Mouse (Mus musculus): Measurements from ENCODE around the gene Anks1b.

DNA sequence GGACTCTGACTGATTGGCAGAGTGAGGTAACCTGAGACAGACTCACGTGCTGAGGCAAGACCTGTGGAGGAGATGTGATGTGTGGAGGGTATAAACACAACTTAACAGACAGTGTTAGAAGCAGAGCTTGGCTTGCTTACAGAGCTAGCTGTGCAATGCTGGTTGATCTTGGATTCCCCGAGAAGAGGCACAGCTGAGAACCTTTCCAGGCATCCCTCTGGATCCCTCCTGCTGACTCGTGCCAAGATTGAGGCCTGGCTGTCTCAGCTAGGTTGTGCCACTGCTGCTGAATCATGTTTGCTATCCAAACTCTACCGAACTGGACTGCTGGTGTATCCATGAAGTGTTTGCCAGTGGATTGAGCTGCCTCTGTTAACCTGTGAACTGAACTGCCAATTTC lies 68.9 kb downstream of the Anks1b start:
- TF ChIP-seq CTCF (IDR thresholded peaks at IDR 0.05; ENCODE audit: low read depth, low read length) (no peak), TAL1 (conservative IDR thresholded peaks at IDR 0.05; ENCODE audit: low read depth, low read length) (no peak), GATA1 (IDR thresholded peaks at IDR 0.05; ENCODE audit: borderline replicate concordance, low read length) (no peak), POLR2AphosphoS5 (IDR thresholded peaks at IDR 0.05; ENCODE audit: insufficient replicate concordance, low read depth, low read length) (no peak), GATA2 (IDR thresholded peaks at IDR 0.05; ENCODE audit: borderline replicate concordance, low read depth, low read length) (no peak)

Measured in G1E (cell line).